Mouse (Mus musculus): Measurements from ENCODE around the gene Tmsb15b1. TPM values are rescaled to one million over a fixed set of nuclear protein-coding genes. Genes with fewer than 3 reads are reported as not detected.

Tmsb15b1 gene
- total and polyA plus RNA-seq, 3 experiments = 6.8 to 44.6 (median 6.9) TPM

- Histone ChIP-seq H3K27me3 (replicated peaks) (no peaks in the 10 kb centered on the region), H3K9me3 (replicated peaks; ENCODE audit: low read length) (no peaks in the 10 kb centered on the region), H3K27ac (ENCODE audit: insufficient read depth, low read depth) (no peak overlapping the region), H3K4me2 (ENCODE audit: insufficient read depth, low read depth, poor library complexity, severe bottlenecking) (no peak overlapping the region), H3K4me1 (ENCODE audit: control insufficient read depth in 1 of 2, insufficient read depth in 2 of 2) (no peaks in the 10 kb centered on the region), H3K36me3 (replicated peaks in 1 of 2; ENCODE audit: control insufficient read depth in 1 of 2, insufficient read depth in 1 of 2, low read length in 1 of 2) (peaks cover 3 to 22% of the 10 kb centered on the region in 2 experiments), H3K4me3 (replicated peaks in 1 of 3; ENCODE audit: low read depth in 2 of 3, low read length in 2 of 3, poor library complexity in 1 of 3) (no peak overlapping the region), H3K9ac (ENCODE audit: insufficient read depth, low read depth) (no peak overlapping the region), H3K79me2 (replicated peaks; ENCODE audit: control insufficient read depth, extremely low read depth, insufficient read depth, poor library complexity, severe bottlenecking) (no peaks in the 10 kb centered on the region)
- DNase-seq (ENCODE audit: extremely low read depth) = peak; percentile 63
- in situ Hi-C loops (cut with MboI; ENCODE audit: low pct_ligation_motif_present, low pct_unique_long_range_greater_than_20kb, low sequenced_read_pairs) (loop anchor here (5.0 to 25.0 kb wide), 2 partner anchors 38 to 278 kb away; partner anchors contain the start of genes Morf4l2, Tmsb15b1, Tmsb15b2 and Tmsb15l), dilution Hi-C loops (cut with MboI; ENCODE audit: extremely low pct_ligation_motif_present, extremely low pct_unique_long_range_greater_than_20kb, low sequenced_read_pairs) (no loop called here)
- TF ChIP-seq SMC3 (IDR thresholded peaks at IDR 0.05; ENCODE audit: low read depth, low read length) (peak; percentile 89), ZMIZ1 (IDR thresholded peaks at IDR 0.05; ENCODE audit: low read depth, low read length) (no peak), KAT2A (IDR thresholded peaks at IDR 0.05; ENCODE audit: insufficient replicate concordance, low read length) (no peak), MAFK (IDR thresholded peaks at IDR 0.05; ENCODE audit: insufficient replicate concordance, low read length) (no peak), ZC3H11A (IDR thresholded peaks at IDR 0.05; ENCODE audit: low read depth, low read length) (peak; percentile 56), MYC (IDR thresholded peaks at IDR 0.05; ENCODE audit: low read depth, low read length) (no peak), CTCF (conservative IDR thresholded peaks at IDR 0.05 in 1 of 2, IDR thresholded peaks at IDR 0.05 in 1 of 2; ENCODE audit: low read depth in 2 of 2, low read length in 2 of 2) (peak; percentile 23 to 83; a peak in 3 of 4 replicates), MEF2A (IDR thresholded peaks at IDR 0.05; ENCODE audit: borderline replicate concordance, low read depth, low read length) (no peak), RAD21 (IDR thresholded peaks at IDR 0.05; ENCODE audit: low read depth, low read length) (peak; percentile 87), GABPA (IDR thresholded peaks at IDR 0.05; ENCODE audit: insufficient replicate concordance, low read depth, low read length) (no peak)
Measured at GRCm38 (mm10) chrX:137015099-137015709, 38.5 kb upstream of the Tmsb15b1 start.

- in situ Hi-C loops (cut with MboI; ENCODE audit: low pct_ligation_motif_present, low pct_unique_long_range_greater_than_20kb, low sequenced_read_pairs) (no loop called here), dilution Hi-C loops (cut with MboI; ENCODE audit: extremely low pct_ligation_motif_present, extremely low pct_unique_long_range_greater_than_20kb, low sequenced_read_pairs) (no loop called here)
- no peaks in the 10 kb centered on the region for H3K79me2 ChIP-seq (replicated peaks; ENCODE audit: control insufficient read depth, extremely low read depth, insufficient read depth, poor library complexity, severe bottlenecking)
- H3K9me3 ChIP-seq (replicated peaks; ENCODE audit: low read length) = no peaks in the 10 kb centered on the region
- TF ChIP-seq POLR2AphosphoS2 (IDR thresholded peaks at IDR 0.05; ENCODE audit: low read depth, low read length) (no peak), MAFK (IDR thresholded peaks at IDR 0.05; ENCODE audit: insufficient replicate concordance, low read length) (no peak), MEF2A (IDR thresholded peaks at IDR 0.05; ENCODE audit: borderline replicate concordance, low read depth, low read length) (no peak), USF2 (conservative IDR thresholded peaks at IDR 0.05; ENCODE audit: low read depth, low read length) (no peak)
- no peak overlapping the region for H3K4me2 ChIP-seq (ENCODE audit: insufficient read depth, low read depth, poor library complexity, severe bottlenecking)
- peaks cover 0 to 15% of the 10 kb centered on the region in 2 experiments for H3K36me3 ChIP-seq (replicated peaks in 1 of 2; ENCODE audit: control insufficient read depth in 1 of 2, insufficient read depth in 1 of 2, low read length in 1 of 2)
- no peak overlapping the region for H3K9ac ChIP-seq (ENCODE audit: insufficient read depth, low read depth)
- no peak overlapping the region for H3K4me3 ChIP-seq (replicated peaks in 1 of 3; ENCODE audit: low read depth in 2 of 3, low read length in 2 of 3, poor library complexity in 1 of 3)
- no peak overlapping the region for H3K27ac ChIP-seq (ENCODE audit: insufficient read depth, low read depth)
- no peaks in the 10 kb centered on the region for H3K27me3 ChIP-seq (replicated peaks)
- no peak for DNase-seq (ENCODE audit: extremely low read depth)
- peaks cover 4 to 24% of the 10 kb centered on the region in 2 experiments for H3K4me1 ChIP-seq (ENCODE audit: control insufficient read depth in 1 of 2, insufficient read depth in 2 of 2)
Measured at GRCm38 (mm10) chrX:136996256-136996655, 19.6 kb upstream of the Tmsb15b1 start.

Measured in CH12.LX (cell line).